Mouse (Mus musculus): ENCODE data around the gene Dglucy.
A peak's percentile ranks its signal among the peaks of the same experiment; 100 is the strongest.

Dglucy gene

GRCm38 (mm10) chr12:100841211-100841792 is 62.4 kb downstream of the Dglucy start:
- DNase-seq (ENCODE audit: low read depth): peak; percentile 90

DNA sequence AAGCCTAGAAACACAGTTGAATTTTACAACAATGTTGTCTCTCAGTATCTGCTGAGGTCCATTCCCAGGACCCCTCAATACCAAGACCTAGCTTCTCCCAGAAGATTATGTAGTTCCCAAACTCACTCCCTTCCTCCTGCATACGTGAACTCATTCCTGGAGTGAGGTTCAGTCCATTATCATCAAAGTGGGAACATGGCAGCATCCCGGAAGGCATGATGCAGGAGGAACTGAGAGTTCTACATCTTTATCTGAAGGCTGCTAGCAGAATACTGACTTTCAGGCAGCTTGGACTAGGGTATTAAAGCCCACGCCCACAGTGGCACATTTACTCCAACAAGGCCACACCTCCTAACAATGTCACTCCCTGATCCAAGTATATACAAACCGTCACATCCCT is 64.3 kb downstream of the Dglucy start:
- DNase-seq (ENCODE audit: low read depth): no peak

DNA sequence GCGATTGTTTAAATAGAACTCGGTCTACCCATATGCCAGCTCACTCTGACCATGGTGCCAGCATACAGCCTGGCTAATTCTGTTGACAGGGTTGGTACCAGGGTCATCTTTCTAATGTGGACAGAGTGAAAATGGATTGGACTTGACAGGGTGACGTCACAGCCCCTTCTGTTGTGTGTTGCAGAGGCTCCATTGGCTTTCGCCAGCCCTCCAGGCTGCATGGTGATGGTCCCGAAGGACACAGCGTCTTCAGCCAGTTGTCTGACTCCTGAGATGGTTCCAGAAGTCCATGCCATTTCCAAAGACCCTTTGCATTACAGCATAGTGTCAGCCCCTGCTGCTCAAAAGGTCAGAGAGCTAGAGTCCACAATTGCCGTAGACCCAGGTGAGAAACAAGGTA is 65.7 kb downstream of the Dglucy start:
- no peak for DNase-seq (ENCODE audit: low read depth)

- no peak for DNase-seq (ENCODE audit: low read depth)
Observed at GRCm38 (mm10) chr12:100845829-100846228, 67.0 kb downstream of the Dglucy start.

DNA sequence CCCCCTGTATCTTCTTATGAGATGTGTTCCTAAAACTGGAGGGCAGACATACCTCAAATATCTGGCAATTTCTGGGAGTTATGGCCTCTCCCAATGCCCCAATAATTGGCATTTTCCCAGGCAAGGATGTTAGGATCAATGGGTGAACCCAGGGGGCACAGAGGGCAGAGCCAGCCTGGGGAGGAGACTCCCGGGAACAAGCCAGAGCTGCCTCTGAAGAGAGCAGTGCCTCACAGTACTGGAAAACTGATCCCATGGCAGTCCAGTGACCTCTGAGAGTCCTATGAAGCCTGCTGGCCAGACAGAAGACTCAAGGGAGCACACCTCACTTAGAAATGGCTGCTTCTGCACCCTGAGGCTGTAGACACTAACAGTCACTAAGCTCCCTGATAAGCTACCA is 67.7 kb downstream of the Dglucy start:
- no peak for DNase-seq (ENCODE audit: low read depth)

- no peak for DNase-seq (ENCODE audit: low read depth)
Observed at GRCm38 (mm10) chr12:100847437-100848080, 68.7 kb downstream of the Dglucy start.

DNA sequence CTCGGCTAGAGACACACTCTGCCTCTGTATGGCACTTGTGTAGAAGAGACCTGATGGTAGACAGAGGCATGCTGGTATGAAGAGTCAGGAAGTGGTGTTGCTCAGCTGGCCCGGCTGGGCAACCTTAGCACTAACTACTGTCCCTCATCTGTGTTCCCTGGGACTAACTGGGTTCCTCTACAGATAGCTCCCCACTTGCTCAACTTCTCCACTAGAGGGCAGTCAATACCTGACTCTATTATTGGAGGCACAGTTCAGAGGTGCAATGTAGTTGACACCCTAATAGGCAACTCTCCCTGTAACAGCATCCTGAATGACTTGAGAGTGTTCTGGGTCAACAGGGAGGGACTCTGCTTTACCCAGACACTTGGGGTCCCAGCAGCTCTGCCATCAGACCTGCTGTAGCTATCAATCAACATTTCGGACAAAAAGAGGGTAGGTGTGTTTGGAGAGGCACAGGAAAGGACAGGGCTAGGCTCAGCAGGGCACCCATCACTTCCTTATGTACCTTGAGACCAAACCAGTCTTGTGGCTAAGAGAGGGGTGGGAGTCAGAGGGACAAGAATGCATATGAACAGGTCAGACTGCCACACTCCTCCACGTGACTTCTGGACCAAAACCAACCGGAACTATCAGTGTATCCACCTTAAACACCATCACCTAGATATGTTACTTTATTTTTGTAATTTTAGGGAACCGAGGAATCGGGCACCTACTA is 70.7 kb downstream of the Dglucy start:
- peak; percentile 65 for DNase-seq (ENCODE audit: low read depth)

- no peak for DNase-seq (ENCODE audit: low read depth)
Observed at GRCm38 (mm10) chr12:100852370-100852769, 73.5 kb downstream of the Dglucy start.

DNA sequence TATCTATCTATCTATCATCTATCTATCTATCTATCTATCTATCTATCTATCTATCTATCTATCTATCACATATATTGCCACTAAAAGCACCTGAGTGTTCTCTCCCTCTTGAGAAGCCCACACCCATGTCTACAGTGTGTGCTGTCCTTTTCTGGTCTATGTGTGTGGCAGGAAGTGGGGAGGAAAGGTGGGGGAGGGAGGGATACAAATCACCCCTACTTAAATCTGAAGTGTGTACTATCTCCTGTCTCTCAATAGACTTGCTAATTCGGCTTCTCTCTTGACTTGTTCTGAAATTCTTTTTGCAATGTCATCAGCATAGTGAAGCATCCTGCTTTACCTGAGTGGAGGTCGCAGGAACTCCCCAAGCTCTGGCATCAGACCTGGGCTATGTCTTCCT is 77.5 kb downstream of the Dglucy start:
- DNase-seq (ENCODE audit: low read depth): no peak

- no peak for DNase-seq (ENCODE audit: low read depth)
Observed at GRCm38 (mm10) chr12:100857791-100858190, 78.9 kb downstream of the Dglucy start.

- no peak for DNase-seq (ENCODE audit: low read depth)
Observed at GRCm38 (mm10) chr12:100862272-100862671, 83.4 kb downstream of the Dglucy start.

- DNase-seq (ENCODE audit: low read depth): peak; percentile 31
Observed at GRCm38 (mm10) chr12:100862856-100863446, 84.1 kb downstream of the Dglucy start.

DNA sequence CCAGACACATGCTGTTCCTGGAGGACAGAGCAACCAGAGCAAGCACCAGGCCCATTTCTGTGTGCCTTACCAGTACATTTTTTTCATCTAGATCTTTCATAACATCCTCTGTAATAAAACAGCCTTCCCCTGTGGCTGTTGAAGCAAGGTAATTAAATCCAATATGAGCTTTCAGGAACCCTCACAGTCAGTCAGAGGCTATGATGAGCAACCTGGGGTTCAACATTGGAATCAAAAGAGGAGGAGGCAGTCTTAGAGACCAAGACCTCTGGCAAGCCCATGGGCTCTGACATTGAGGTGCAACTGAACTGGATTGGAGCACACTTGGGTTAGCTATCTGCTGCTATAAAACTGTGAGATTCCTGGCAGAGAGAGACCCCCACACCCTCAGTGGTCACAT is 86.2 kb downstream of the Dglucy start:
- DNase-seq (ENCODE audit: low read depth): no peak

DNA sequence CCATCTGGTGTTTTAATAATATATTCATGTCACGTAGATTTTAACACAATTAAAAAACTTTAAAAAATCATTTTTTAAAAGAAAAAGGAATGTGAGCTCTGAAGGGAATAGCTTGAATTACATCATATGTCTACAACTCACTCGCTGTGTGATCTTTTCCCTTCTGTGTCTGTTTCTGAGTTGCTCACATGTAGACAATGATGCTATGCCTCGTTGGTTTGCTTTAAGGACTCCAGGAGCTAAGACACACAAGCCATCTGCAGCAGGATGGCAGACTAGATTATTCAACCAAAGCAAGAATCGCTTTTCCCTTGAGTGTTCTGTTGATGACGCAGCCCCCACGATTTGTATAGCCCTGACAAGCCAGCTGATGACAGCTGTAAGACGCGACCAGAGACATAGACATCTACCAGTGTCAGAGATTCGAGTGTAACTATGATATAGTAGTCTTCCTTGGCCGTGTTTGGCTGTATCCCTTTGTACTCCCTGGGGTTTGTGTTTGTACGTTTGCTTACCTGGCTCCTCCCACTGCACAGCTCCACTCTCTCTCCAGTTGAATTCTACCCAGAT is 86.7 kb downstream of the Dglucy start:
- no peak for DNase-seq (ENCODE audit: low read depth)

GRCm38 (mm10) chr12:100867097-100867496 is 88.2 kb downstream of the Dglucy start:
- DNase-seq (ENCODE audit: low read depth): no peak

- DNase-seq (ENCODE audit: low read depth): no peak
Observed at GRCm38 (mm10) chr12:100868049-100868622, 89.3 kb downstream of the Dglucy start.

DNA sequence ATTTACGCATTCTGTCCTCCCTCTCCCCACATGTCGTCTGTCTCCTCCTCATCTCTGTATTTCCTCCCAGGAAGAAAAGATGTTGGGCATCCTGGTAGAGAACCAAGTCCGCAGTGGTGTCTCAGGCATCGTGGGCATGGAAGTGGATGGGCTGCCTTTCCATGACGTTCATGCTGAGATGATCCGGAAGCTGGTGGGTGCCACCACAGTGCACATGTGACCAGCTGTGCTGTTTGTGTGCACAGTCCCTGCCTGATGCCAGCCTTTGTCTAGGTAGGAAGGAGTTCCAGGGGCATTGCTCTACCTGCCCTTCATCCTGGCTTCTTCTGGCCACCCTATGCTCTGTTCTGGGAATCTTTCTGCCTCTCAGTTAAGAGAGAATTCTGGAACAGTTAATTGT is 92.4 kb downstream of the Dglucy start:
- DNase-seq (ENCODE audit: low read depth): no peak

DNA sequence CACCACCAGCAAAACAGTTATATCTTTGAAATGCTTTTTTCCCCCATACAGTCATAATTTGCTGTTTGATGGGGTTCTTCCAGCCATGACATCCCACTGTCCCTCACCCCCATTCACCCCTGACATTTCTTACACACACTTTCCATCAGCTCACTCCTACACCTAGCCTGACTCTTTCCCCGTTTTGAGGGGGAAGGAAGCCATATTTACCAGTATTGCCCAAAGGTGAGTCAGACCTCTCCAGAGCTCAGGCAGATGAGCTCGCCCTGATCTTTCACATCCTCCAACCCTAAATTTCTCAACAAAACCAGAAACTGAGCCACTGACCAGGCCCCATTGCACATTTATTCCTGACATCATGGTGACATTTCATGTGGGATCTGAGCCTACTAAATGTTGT is 93.0 kb downstream of the Dglucy start:
- DNase-seq (ENCODE audit: low read depth): no peak

- no peak for DNase-seq (ENCODE audit: low read depth)
Observed at GRCm38 (mm10) chr12:100873612-100874011, 94.8 kb downstream of the Dglucy start.

- no peak for DNase-seq (ENCODE audit: low read depth)
Observed at GRCm38 (mm10) chr12:100875553-100875952, 96.7 kb downstream of the Dglucy start.

- DNase-seq (ENCODE audit: low read depth): no peak
Observed at GRCm38 (mm10) chr12:100875960-100876359, 97.1 kb downstream of the Dglucy start.

- DNase-seq (ENCODE audit: low read depth): no peak
Observed at GRCm38 (mm10) chr12:100877936-100878335, 99.1 kb downstream of the Dglucy start.
